Mouse (Mus musculus): ENCODE measurements at regions not wholly inside any gene's neighbourhood (a gene's known extent, or its start where the extent isn't known, plus 50 kb on each side); places are given as distances from the start of the nearest gene placed in this dataset.
A peak's percentile ranks its signal among the peaks of the same experiment; 100 is the strongest.

- H3K27me3 ChIP-seq (replicated peaks; ENCODE audit: control insufficient read depth, insufficient read depth, low read length), result no peaks in the 10 kb centered on the region
- no peaks in the 10 kb centered on the region for H3K36me3 ChIP-seq (ENCODE audit: control insufficient read depth, insufficient read depth, low read length)
- no peak overlapping the region for H3K4me3 ChIP-seq (ENCODE audit: low read length)
- WGBS, result 80% methylated on average over 14 of the region's 14 CpGs
- no peaks in the 10 kb centered on the region for H3K4me1 ChIP-seq (ENCODE audit: control insufficient read depth, insufficient read depth, low read length)
- no peak overlapping the region for H3K9ac ChIP-seq (ENCODE audit: low read depth, low read length)
- H3K9me3 ChIP-seq (ENCODE audit: control insufficient read depth, low read length), result no peaks in the 10 kb centered on the region
- H3K27ac ChIP-seq (ENCODE audit: low read length), result no peak overlapping the region
- ATAC-seq, result no peak
- H3K4me2 ChIP-seq (ENCODE audit: low read depth, low read length), result no peak overlapping the region
Measured at GRCm38 (mm10) chr8:88024496-88024895, 65.1 kb upstream of the Zfp423 start.

GRCm38 (mm10) chr8:88023423-88023822 lies 64.0 kb upstream of the Zfp423 start:
- Histone ChIP-seq H3K4me2 (ENCODE audit: low read depth, low read length) (no peak overlapping the region), H3K4me1 (ENCODE audit: control insufficient read depth, insufficient read depth, low read length) (no peaks in the 10 kb centered on the region), H3K27me3 (replicated peaks; ENCODE audit: control insufficient read depth, insufficient read depth, low read length) (no peaks in the 10 kb centered on the region), H3K9ac (ENCODE audit: low read depth, low read length) (no peak overlapping the region), H3K9me3 (ENCODE audit: control insufficient read depth, low read length) (no peaks in the 10 kb centered on the region), H3K36me3 (ENCODE audit: control insufficient read depth, insufficient read depth, low read length) (no peaks in the 10 kb centered on the region), H3K27ac (ENCODE audit: low read length) (no peak overlapping the region), H3K4me3 (ENCODE audit: low read length) (no peak overlapping the region)
- ATAC-seq, result peak; percentile 36; the same call in 1 of the 2 replicates
- 18% methylated on average over 5 of the region's 5 CpGs for WGBS

- 78% methylated on average over 16 of the region's 16 CpGs for WGBS
- H3K36me3 ChIP-seq (ENCODE audit: control insufficient read depth, insufficient read depth, low read length), result no peaks in the 10 kb centered on the region
- H3K4me1 ChIP-seq (ENCODE audit: control insufficient read depth, insufficient read depth, low read length), result no peaks in the 10 kb centered on the region
- H3K27ac ChIP-seq (ENCODE audit: low read length), result no peak overlapping the region
- no peak for ATAC-seq
- no peaks in the 10 kb centered on the region for H3K27me3 ChIP-seq (replicated peaks; ENCODE audit: control insufficient read depth, insufficient read depth, low read length)
- peaks cover 5% of the 10 kb centered on the region; the same call in 1 of the 2 replicates for H3K9me3 ChIP-seq (ENCODE audit: control insufficient read depth, low read length)
- no peak overlapping the region for H3K4me3 ChIP-seq (ENCODE audit: low read length)
- no peak overlapping the region for H3K4me2 ChIP-seq (ENCODE audit: low read depth, low read length)
- H3K9ac ChIP-seq (ENCODE audit: low read depth, low read length), result no peak overlapping the region
Measured at GRCm38 (mm10) chr8:88022776-88023385, 63.5 kb upstream of the Zfp423 start.

GRCm38 (mm10) chr8:88019243-88020115 lies 60.1 kb upstream of the Zfp423 start:
- no peak overlapping the region for H3K9ac ChIP-seq (ENCODE audit: low read depth, low read length)
- WGBS, result 76% methylated on average over 17 of the region's 17 CpGs
- no peaks in the 10 kb centered on the region for H3K36me3 ChIP-seq (ENCODE audit: control insufficient read depth, insufficient read depth, low read length)
- no peak overlapping the region for H3K27ac ChIP-seq (ENCODE audit: low read length)
- H3K4me1 ChIP-seq (ENCODE audit: control insufficient read depth, insufficient read depth, low read length), result no peaks in the 10 kb centered on the region
- H3K27me3 ChIP-seq (replicated peaks; ENCODE audit: control insufficient read depth, insufficient read depth, low read length), result no peaks in the 10 kb centered on the region
- H3K9me3 ChIP-seq (ENCODE audit: control insufficient read depth, low read length), result peaks cover 5% of the 10 kb centered on the region; the same call in 1 of the 2 replicates
- H3K4me3 ChIP-seq (ENCODE audit: low read length), result no peak overlapping the region
- ATAC-seq, result no peak
- no peak overlapping the region for H3K4me2 ChIP-seq (ENCODE audit: low read depth, low read length)

GRCm38 (mm10) chr8:88018494-88018893 lies 59.1 kb upstream of the Zfp423 start:
- Histone ChIP-seq H3K27ac (ENCODE audit: low read length) (no peak overlapping the region), H3K4me3 (ENCODE audit: low read length) (no peak overlapping the region), H3K27me3 (replicated peaks; ENCODE audit: control insufficient read depth, insufficient read depth, low read length) (no peaks in the 10 kb centered on the region), H3K36me3 (ENCODE audit: control insufficient read depth, insufficient read depth, low read length) (no peaks in the 10 kb centered on the region), H3K4me1 (ENCODE audit: control insufficient read depth, insufficient read depth, low read length) (no peaks in the 10 kb centered on the region), H3K9ac (ENCODE audit: low read depth, low read length) (no peak overlapping the region), H3K4me2 (ENCODE audit: low read depth, low read length) (no peak overlapping the region), H3K9me3 (ENCODE audit: control insufficient read depth, low read length) (peaks cover 5% of the 10 kb centered on the region; the same call in 1 of the 2 replicates)
- 94% methylated on average over 4 of the region's 4 CpGs for WGBS
- no peak for ATAC-seq

GRCm38 (mm10) chr8:88012177-88012825 lies 52.9 kb upstream of the Zfp423 start:
- Histone ChIP-seq H3K9me3 (ENCODE audit: control insufficient read depth, low read length) (no peaks in the 10 kb centered on the region), H3K4me3 (ENCODE audit: low read length) (no peak overlapping the region), H3K27me3 (replicated peaks; ENCODE audit: control insufficient read depth, insufficient read depth, low read length) (no peaks in the 10 kb centered on the region), H3K4me1 (ENCODE audit: control insufficient read depth, insufficient read depth, low read length) (no peaks in the 10 kb centered on the region; the same call in 1 of the 2 replicates), H3K4me2 (ENCODE audit: low read depth, low read length) (no peak overlapping the region), H3K36me3 (ENCODE audit: control insufficient read depth, insufficient read depth, low read length) (no peaks in the 10 kb centered on the region), H3K27ac (ENCODE audit: low read length) (no peak overlapping the region), H3K9ac (ENCODE audit: low read depth, low read length) (no peak overlapping the region)
- no peak for ATAC-seq
- WGBS, result 49% methylated on average over 15 of the region's 15 CpGs

GRCm38 (mm10) chr8:88010566-88010965 lies 51.2 kb upstream of the Zfp423 start:
- Histone ChIP-seq H3K36me3 (ENCODE audit: control insufficient read depth, insufficient read depth, low read length) (no peaks in the 10 kb centered on the region), H3K9ac (ENCODE audit: low read depth, low read length) (no peak overlapping the region), H3K4me1 (ENCODE audit: control insufficient read depth, insufficient read depth, low read length) (no peaks in the 10 kb centered on the region; the same call in 1 of the 2 replicates), H3K27ac (ENCODE audit: low read length) (no peak overlapping the region), H3K9me3 (ENCODE audit: control insufficient read depth, low read length) (no peaks in the 10 kb centered on the region), H3K4me2 (ENCODE audit: low read depth, low read length) (no peak overlapping the region), H3K4me3 (ENCODE audit: low read length) (no peak overlapping the region), H3K27me3 (replicated peaks; ENCODE audit: control insufficient read depth, insufficient read depth, low read length) (no peaks in the 10 kb centered on the region)
- no peak for ATAC-seq
- WGBS, result 45% methylated on average over 3 of the region's 3 CpGs

- H3K9ac ChIP-seq (ENCODE audit: low read depth, low read length), result no peak overlapping the region
- no peaks in the 10 kb centered on the region for H3K36me3 ChIP-seq (ENCODE audit: control insufficient read depth, insufficient read depth, low read length)
- H3K4me3 ChIP-seq (ENCODE audit: low read length), result no peak overlapping the region
- ATAC-seq, result no peak
- H3K9me3 ChIP-seq (ENCODE audit: control insufficient read depth, low read length), result no peaks in the 10 kb centered on the region
- no peak overlapping the region for H3K4me2 ChIP-seq (ENCODE audit: low read depth, low read length)
- no peak overlapping the region for H3K27ac ChIP-seq (ENCODE audit: low read length)
- H3K4me1 ChIP-seq (ENCODE audit: control insufficient read depth, insufficient read depth, low read length), result no peaks in the 10 kb centered on the region; the same call in 1 of the 2 replicates
- WGBS, result 51% methylated on average over 3 of the region's 3 CpGs
- no peaks in the 10 kb centered on the region for H3K27me3 ChIP-seq (replicated peaks; ENCODE audit: control insufficient read depth, insufficient read depth, low read length)
Measured at GRCm38 (mm10) chr8:88009878-88010277, 50.5 kb upstream of the Zfp423 start.
